Mouse (Mus musculus): ENCODE measurements around the gene Cntrob. TPM values are rescaled to one million over a fixed set of nuclear protein-coding genes. Genes with fewer than 3 reads are reported as not detected.

Gene Cntrob
- 7.0 and 8.3 TPM in 2 replicates for polyA plus RNA-seq (2015; fragmentation: Nextera tagmentation; extraction: Ambion mirVana)

DNA sequence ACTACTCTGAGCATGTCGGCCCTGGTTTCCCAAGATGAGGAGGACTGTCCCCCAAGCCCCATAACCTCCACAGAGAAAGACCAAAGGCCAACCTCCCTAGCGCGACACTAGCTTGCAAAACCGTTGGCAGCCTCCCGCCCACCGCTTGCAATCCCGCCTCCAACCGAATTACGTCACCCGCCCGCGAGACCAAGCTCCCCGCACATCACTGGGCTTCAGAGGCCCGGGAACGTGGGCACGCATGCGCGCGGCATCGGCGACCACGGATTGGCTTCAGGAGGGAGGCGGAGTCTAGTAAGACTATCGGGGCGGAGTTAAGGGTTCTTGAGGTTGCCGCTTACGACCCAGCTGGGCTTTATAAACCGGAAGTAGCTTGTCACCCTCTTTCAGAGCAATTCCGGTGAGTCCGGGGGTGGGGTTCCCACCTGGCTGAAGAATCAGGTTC, at the start of gene Cntrob, which contains the start of gene Trappc1:
TSS of gene Cntrob (minus strand) at position 109 of the 445 bp plus-strand sequence.
TSS of gene Trappc1 (plus strand) at position 314 of the 445 bp plus-strand sequence.
- WGBS (ENCODE audit: insufficient replicate concordance): under 1% methylated on average over 30 of the region's 30 CpGs
- peak within 1 kb of the TSS; percentile 85 for H3K27ac ChIP-seq (replicated peaks)
- no peaks in the 10 kb centered on the region for H3K9me3 ChIP-seq (replicated peaks)
- peaks cover 18% of the 10 kb centered on the region for H3K36me3 ChIP-seq (replicated peaks)
- peaks cover 50% of the 10 kb centered on the region for H3K4me1 ChIP-seq (replicated peaks)
- H3K4me2 ChIP-seq: peak within 1 kb of the TSS; percentile 92
- H3K4me3 ChIP-seq (replicated peaks): peak within 1 kb of the TSS; percentile 80
- peak; percentile 92 for ATAC-seq (ENCODE audit: insufficient read depth)
- peak within 1 kb of the TSS; percentile 88 for H3K9ac ChIP-seq
- peaks cover 26% of the 10 kb centered on the region for H3K27me3 ChIP-seq

DNA sequence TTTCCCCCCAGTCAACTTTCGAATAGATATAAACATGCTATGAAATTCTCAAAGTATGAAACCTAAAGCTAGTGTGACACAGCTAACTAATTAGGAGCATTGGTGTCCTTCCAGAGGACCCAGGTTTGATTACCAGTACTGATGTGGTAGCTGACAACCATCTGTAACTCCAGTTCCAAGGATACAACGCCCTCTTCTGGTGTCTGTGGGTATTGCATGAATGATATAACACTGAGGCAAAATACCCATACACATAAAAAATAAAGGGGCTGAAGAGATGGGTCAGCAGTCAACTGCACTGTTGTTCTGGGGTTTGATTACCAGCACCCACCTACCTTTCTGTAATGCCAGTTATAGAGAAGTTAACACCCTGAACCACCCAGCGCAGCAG, 49.2 kb upstream of the Cntrob start:
- peak overlapping the region; percentile 86 for H3K4me2 ChIP-seq
- 45% methylated on average over 3 of the region's 3 CpGs for WGBS (ENCODE audit: insufficient replicate concordance)
- H3K36me3 ChIP-seq (replicated peaks): 0 out of 2 replicates have a peak, but pooled peaks cover 6% of the 10 kb centered on the region
- ATAC-seq (ENCODE audit: insufficient read depth): no peak; the same call in 1 of the 2 replicates
- H3K9ac ChIP-seq: no peak overlapping the region; the same call in 1 of the 2 replicates
- peak overlapping the region; percentile 95 for H3K27ac ChIP-seq (replicated peaks)
- no peaks in the 10 kb centered on the region for H3K9me3 ChIP-seq (replicated peaks)
- H3K4me1 ChIP-seq (replicated peaks): peaks cover 78% of the 10 kb centered on the region
- peaks cover 40% of the 10 kb centered on the region for H3K27me3 ChIP-seq
- peak overlapping the region; percentile 53 for H3K4me3 ChIP-seq (replicated peaks)

- peak overlapping the region; percentile 16; the same call in 1 of the 2 replicates for H3K9ac ChIP-seq
- H3K27ac ChIP-seq (replicated peaks): peak overlapping the region; percentile 95
- H3K9me3 ChIP-seq (replicated peaks): no peaks in the 10 kb centered on the region
- 0 out of 2 replicates have a peak, but pooled peaks cover 6% of the 10 kb centered on the region for H3K36me3 ChIP-seq (replicated peaks)
- peak overlapping the region; percentile 86 for H3K4me2 ChIP-seq
- no peak for ATAC-seq (ENCODE audit: insufficient read depth)
- no peak overlapping the region for H3K4me3 ChIP-seq (replicated peaks)
- peaks cover 78% of the 10 kb centered on the region for H3K4me1 ChIP-seq (replicated peaks)
- 34% methylated on average over 12 of the region's 12 CpGs for WGBS (ENCODE audit: insufficient replicate concordance)
- peaks cover 45% of the 10 kb centered on the region for H3K27me3 ChIP-seq
Measured at GRCm38 (mm10) chr11:69372056-69372779, 48.6 kb upstream of the Cntrob start.

DNA sequence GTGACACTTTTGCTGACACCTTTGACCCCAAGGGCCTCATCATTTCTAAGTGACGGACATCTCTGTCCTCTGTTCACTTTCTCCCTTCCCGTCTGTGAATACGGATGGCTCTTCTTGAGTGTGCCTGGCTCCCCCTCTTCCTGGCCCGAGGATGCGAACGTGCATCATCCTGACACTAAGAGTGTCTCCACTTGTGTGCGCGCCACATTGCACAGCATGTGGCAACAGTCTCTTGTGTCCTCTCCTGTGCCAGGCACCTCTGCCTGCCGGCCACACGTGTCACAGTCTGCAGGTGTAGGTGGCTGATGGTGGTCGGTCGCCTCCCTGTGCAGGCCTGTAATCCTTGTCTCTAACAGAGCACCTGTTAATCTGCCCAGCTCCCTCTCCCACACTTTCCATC, 48.0 kb upstream of the Cntrob start:
- Histone ChIP-seq H3K27me3 (peaks cover 51% of the 10 kb centered on the region), H3K36me3 (replicated peaks) (0 out of 2 replicates have a peak, but pooled peaks cover 6% of the 10 kb centered on the region), H3K4me3 (replicated peaks) (no peak overlapping the region), H3K4me2 (peak overlapping the region; percentile 24; the same call in 1 of the 2 replicates), H3K4me1 (replicated peaks) (peaks cover 78% of the 10 kb centered on the region), H3K27ac (replicated peaks) (peak overlapping the region; percentile 95), H3K9ac (no peak overlapping the region), H3K9me3 (replicated peaks) (no peaks in the 10 kb centered on the region)
- 69% methylated on average over 12 of the region's 12 CpGs for WGBS (ENCODE audit: insufficient replicate concordance)
- no peak for ATAC-seq (ENCODE audit: insufficient read depth)

DNA sequence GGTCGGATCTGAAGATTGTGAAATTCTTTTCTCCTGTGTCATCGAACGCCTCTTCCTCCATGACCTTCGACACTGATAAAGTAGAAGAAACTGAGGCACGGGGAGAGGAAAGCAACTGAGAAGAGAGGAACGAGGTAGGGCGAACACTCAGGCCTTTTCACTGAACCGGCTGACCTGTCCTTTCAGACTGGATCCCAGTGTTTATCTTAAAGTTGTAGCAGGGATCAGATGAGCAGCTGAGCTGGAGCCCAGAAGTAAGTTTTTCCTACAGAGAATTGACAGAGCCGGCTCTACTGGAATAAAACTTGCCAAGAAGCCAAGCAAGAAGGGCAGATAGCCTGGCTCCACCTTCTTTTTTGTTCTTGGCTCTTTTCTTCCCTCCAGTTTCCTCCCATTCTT, 47.2 kb upstream of the Cntrob start:
- ATAC-seq (ENCODE audit: insufficient read depth): no peak
- Histone ChIP-seq H3K4me1 (replicated peaks) (peaks cover 81% of the 10 kb centered on the region), H3K36me3 (replicated peaks) (0 out of 2 replicates have a peak, but pooled peaks cover 6% of the 10 kb centered on the region), H3K4me2 (peak overlapping the region; percentile 24), H3K4me3 (replicated peaks) (no peak overlapping the region), H3K27me3 (peaks cover 59% of the 10 kb centered on the region), H3K27ac (replicated peaks) (peak overlapping the region; percentile 95), H3K9ac (peak overlapping the region; percentile 21; the same call in 1 of the 2 replicates), H3K9me3 (replicated peaks) (no peaks in the 10 kb centered on the region)
- 35% methylated on average over 9 of the region's 9 CpGs for WGBS (ENCODE audit: insufficient replicate concordance)

DNA sequence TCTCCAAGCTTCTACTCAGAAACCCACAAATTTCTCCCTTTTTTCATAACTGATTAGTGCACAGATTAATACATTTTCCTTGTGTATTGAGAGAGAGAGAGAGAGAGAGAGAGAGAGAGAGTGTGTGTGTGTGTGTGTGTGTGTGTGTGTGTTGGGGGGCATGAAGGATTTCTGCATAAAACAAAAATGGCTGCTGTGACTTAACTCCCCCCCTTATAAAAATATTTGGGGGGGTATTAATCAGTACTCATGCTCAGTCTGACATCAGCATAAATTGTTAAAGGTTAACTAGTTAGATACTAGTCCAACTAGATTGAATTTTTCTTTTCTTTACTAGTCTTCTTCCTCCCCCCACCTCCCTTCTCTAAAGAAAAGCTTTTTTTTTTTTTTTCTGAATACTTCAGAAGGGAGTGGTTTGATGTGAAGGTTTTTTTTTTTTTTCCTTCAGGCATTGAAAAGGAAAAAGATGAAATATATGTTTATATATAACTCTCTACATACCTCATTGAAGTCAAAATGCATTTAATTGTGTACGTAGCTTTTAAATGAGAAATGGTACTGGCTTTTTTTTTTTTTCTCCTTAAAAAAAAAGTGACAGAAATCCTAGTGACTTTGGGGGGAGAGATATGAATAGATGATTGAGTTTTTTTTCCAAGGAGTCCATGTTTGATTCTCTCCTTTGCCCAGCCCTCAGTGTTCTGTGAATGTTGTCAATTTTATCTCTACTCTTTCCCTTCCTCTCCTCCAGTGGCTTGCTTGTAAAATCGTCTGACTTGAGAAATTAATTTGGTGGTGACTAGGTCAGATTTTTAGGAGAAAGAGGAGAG, 46.6 kb upstream of the Cntrob start:
- Histone ChIP-seq H3K9ac (no peak overlapping the region), H3K4me3 (replicated peaks) (peak overlapping the region; percentile 76; the same call in 1 of the 2 replicates)

GRCm38 (mm10) chr11:69369215-69369989, 45.8 kb upstream of the Cntrob start, which contains the start of gene Chd3:
TSS of gene Chd3 (minus strand) at chr11:69369406.
- H3K27me3 ChIP-seq: peaks cover 70% of the 10 kb centered on the region
- peak within 1 kb of the TSS; percentile 95 for H3K4me2 ChIP-seq
- H3K4me1 ChIP-seq (replicated peaks): peaks cover 84% of the 10 kb centered on the region
- 0 out of 2 replicates have a peak, but pooled peaks cover 3% of the 10 kb centered on the region for H3K36me3 ChIP-seq (replicated peaks)
- WGBS (ENCODE audit: insufficient replicate concordance): 4% methylated on average over 22 of the region's 34 CpGs
- H3K27ac ChIP-seq (replicated peaks): peak within 1 kb of the TSS; percentile 82
- H3K4me3 ChIP-seq (replicated peaks): peak within 1 kb of the TSS; percentile 76
- ATAC-seq (ENCODE audit: insufficient read depth): no peak
- H3K9ac ChIP-seq: peak within 1 kb of the TSS; percentile 85
- H3K9me3 ChIP-seq (replicated peaks): no peaks in the 10 kb centered on the region

More for the DNA sequence above, 46.6 kb upstream of the Cntrob start:
- no peaks in the 10 kb centered on the region for H3K9me3 ChIP-seq (replicated peaks)
- H3K27ac ChIP-seq (replicated peaks): peak overlapping the region; percentile 95
- H3K36me3 ChIP-seq (replicated peaks): 0 out of 2 replicates have a peak, but pooled peaks cover 3% of the 10 kb centered on the region
- 39% methylated on average over 2 of the region's 2 CpGs for WGBS (ENCODE audit: insufficient replicate concordance)
- H3K4me1 ChIP-seq (replicated peaks): peaks cover 84% of the 10 kb centered on the region
- ATAC-seq (ENCODE audit: insufficient read depth): no peak
- H3K4me2 ChIP-seq: peak overlapping the region; percentile 95
- H3K27me3 ChIP-seq: peaks cover 65% of the 10 kb centered on the region

GRCm38 (mm10) chr11:69368356-69369214, 45.0 kb upstream of the Cntrob start:
- Histone ChIP-seq H3K4me1 (replicated peaks) (peaks cover 78% of the 10 kb centered on the region), H3K27ac (replicated peaks) (peak overlapping the region; percentile 82), H3K9me3 (replicated peaks) (no peaks in the 10 kb centered on the region), H3K27me3 (peaks cover 77% of the 10 kb centered on the region), H3K4me3 (replicated peaks) (peak overlapping the region; percentile 76), H3K4me2 (peak overlapping the region; percentile 95), H3K9ac (peak overlapping the region; percentile 85), H3K36me3 (replicated peaks) (0 out of 2 replicates have a peak, but pooled peaks cover 3% of the 10 kb centered on the region)
- under 1% methylated on average over 89 of the region's 106 CpGs for WGBS (ENCODE audit: insufficient replicate concordance)
- ATAC-seq (ENCODE audit: insufficient read depth): no peak

GRCm38 (mm10) chr11:69367616-69368355, 44.2 kb upstream of the Cntrob start:
- H3K4me2 ChIP-seq: peak overlapping the region; percentile 95
- no peaks in the 10 kb centered on the region for H3K9me3 ChIP-seq (replicated peaks)
- peak overlapping the region; percentile 76 for H3K4me3 ChIP-seq (replicated peaks)
- 3% methylated on average over 22 of the region's 22 CpGs for WGBS (ENCODE audit: insufficient replicate concordance)
- H3K27me3 ChIP-seq: peaks cover 78% of the 10 kb centered on the region
- H3K4me1 ChIP-seq (replicated peaks): peaks cover 71% of the 10 kb centered on the region
- no peak for ATAC-seq (ENCODE audit: insufficient read depth)
- H3K36me3 ChIP-seq (replicated peaks): no peaks in the 10 kb centered on the region
- H3K27ac ChIP-seq (replicated peaks): peak overlapping the region; percentile 82
- H3K9ac ChIP-seq: peak overlapping the region; percentile 85; the same call in 1 of the 2 replicates

All from liver, embryonic 15.5 days (tissue).